Mouse (Mus musculus) CD4-positive, CD25-positive, alpha-beta regulatory T cell, adult 2 months (primary cell): ENCODE measurements at regions not wholly inside any gene's neighbourhood (a gene's known extent, or its start where the extent isn't known, plus 50 kb on each side); places are given as distances from the start of the nearest gene placed in this dataset.

Experiments used
- DNase-seq: peaks from one replicate; pipeline ENCODE4 v3.0.0-alpha.2; 2012; ENCODE audit warnings: low read depth, low spot score

DNA sequence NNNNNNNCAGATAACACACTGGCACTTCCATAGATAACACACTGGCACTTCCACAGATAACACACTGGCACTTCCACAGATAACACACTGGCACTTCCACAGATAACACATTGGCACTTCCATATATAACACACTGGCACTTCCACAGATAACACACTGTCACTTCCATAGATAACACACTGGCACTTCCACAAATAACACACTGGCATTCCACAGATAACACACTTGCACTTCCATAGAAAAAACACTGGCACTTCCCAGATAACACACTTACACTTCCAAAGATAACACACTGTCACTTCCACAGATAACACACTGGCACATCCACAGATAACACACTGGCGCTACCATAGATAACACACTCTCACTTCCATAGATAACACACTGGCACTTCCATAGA lies 105.7 kb upstream of the Afdn start:
- DNase-seq: peak; percentile 31

DNA sequence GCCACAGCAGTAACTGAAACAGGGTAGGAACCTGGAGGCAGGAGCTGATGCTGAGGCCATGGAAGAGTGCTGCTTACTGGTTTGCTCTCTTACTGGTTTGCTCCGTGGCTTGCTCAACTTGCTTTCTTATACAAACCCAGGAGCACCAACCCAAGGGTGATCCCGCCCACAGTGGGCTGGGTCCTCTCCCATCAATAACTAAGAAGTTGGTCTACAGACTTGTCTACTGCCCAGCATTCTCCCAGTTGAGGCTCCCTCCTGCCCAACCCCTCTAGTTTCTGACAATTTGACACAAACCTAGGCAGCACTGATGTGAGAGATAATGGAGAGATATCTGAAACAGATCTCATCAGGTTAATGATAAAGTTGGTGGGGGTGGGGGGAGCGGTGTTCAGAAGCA lies 104.3 kb upstream of the Afdn start:
- DNase-seq: no peak

DNA sequence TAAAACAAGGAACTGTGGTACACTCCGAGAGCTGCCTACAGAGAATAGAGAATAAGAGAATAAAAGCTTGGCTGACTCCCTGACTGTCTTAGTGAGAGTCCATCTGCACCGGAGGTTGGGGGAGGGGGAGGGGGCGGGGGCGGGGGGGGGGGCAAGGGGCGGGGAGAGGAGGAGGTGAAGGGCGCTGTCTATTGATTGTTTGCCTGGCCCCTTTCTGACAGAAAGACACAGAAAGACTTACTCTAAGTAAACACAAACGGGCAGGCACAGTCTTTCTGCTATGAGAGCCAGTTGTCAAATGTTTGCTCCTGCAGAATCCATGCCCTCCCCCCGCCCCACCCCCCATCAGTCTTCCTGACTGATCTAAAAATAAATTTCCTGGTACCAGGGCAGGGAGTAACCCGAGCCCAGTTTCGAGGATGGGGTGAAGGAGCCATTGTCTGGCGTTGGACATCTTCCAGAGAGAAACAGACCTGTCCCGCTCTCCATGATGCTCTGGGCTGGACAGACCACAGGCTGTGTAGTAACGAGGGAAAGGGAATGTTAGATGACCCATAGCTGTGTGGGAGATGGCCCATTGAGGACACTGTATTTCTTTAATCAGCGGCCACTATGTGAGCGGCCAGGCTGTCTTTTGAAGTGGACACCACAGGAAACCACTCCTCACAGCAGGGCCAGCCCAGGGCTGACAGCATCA lies 103.7 kb upstream of the Afdn start:
- no peak for DNase-seq

DNA sequence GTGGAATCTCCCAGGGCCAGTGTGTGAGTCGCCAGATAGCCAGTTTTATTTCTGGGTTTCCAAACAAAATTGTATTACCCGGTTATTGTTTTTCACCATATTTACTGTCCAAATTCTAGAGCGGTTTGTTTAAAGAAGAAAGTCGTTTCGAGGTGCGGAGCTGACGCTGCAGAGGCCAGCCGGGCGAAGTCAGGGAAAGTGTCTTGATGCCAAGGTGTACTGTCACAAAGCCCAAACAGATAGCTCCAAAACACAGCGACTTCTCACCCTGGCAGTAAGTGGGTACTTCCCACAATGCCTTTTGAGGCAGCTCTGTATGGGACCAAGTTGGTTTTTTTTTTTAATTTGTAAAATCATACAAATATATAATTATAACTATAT lies 103.2 kb upstream of the Afdn start:
- DNase-seq: no peak

DNA sequence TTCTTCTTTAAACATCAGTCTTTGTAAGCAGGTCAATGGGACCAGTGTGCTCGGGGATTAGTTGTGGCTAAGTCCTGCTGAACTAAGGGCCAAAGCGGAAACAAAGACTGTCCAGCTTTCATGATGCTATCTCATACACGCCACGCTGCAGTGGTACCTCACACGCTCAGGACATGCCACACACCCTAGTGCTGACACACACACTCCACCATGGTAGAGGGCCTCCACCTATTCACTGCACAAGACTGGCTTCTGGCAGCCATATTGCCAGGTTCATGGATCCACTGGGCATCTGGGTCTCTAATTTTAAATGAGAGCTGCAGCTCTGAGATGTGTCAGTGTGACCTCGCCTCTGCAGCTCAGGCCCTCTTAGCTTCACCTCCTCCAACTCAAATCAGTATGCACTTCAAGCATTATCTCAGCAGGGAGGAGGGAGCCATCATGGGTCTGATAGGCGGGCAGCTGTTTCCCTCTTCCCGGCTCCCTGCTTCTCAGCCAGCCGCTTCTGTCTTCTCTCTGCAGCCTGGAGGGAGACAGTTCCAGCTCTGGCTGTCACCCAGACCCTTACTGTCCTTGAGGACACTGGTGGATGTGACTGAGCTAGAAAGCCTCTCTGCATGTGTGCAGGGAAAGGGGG lies 102.6 kb upstream of the Afdn start:
- DNase-seq: no peak

DNA sequence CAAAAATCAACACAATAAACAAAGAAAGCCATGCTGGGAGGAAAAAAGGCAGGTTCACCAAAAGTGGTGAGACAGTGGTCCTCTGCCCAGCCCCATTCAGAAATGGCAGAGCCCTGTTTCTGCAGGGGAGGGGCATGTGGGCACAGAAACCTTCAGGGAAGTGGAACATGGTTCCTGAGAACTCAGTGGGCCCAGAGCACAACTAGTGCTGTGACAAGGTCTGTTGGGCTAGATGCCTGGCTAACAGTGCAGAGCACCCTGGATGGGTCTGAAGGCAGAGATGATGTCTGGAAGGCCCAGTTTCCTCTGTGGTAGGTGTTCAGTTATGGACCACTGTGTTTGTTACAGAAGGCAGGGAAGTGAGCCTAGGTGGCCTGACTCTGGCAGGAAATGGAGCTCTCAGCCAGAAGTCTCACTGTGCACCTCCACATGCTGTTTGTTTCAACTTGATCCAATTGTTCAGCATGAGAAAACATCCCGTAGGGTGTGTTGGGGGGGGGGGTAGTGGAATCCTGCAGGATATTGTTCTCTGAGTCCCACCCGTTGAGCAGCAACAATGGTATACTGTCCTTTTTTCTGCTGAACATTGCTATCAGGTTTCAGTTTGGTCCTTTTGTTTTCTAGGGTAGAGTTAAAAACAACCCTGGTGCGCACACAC lies 101.9 kb upstream of the Afdn start:
- no peak for DNase-seq

DNA sequence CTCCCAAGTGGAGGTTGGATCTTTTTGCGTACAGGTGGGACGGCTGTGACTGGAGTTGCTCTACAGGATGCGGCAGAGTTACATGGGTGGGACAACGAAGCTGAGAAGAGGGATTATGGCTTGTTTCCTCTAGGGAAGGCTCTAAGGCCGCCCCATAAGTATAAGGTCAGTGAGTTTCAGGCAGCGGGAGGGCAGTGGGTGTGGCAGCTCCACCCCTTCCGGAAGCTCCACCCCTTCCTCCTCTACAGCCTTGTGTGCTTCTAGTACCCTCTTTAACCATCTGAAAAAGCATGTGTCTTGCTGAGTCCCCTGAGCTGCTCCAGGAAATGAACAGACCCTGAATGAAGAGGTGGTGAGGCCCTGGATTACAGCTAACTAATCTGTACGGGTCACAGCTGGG lies 101.2 kb upstream of the Afdn start:
- DNase-seq: peak; percentile 63

DNA sequence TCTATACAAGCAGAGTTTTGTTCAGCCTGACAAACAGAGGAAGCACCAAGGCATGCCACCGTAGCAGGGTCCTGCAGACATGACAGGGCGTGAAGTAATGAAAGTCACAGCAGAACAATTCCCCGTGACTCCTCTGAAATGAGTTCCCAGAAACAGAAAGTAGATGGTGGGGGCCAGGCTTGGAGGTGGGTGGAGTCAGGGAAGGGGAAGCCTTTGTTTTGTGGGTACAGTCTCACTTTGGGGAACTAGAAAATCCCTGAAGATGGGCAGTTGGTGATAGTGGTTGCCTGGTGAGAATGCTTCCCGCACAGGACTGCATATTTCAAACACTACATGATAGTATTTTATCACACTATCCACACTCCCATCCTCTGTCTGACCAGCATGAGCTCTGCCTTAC lies 100.4 kb upstream of the Afdn start:
- DNase-seq: peak; percentile 20

DNA sequence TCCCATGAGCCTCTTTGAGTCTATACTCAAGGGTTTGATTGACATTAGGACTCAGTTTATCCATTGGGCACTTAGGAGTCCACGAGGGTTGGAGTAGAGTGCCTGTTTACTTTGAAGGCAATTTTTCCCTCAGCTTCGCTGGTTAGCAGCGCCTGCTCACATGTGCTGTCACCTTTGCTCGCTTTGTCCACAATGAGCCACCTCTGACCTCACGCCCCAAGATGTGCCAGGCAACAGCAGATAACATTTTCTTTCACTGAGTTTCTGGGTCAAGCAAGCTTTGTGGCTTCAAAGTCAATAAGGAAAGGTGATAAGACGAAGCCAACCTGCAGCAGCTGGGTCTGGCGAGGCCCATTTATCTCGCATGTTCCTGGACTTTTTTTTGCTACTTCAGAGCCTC lies 99.3 kb upstream of the Afdn start:
- no peak for DNase-seq

DNA sequence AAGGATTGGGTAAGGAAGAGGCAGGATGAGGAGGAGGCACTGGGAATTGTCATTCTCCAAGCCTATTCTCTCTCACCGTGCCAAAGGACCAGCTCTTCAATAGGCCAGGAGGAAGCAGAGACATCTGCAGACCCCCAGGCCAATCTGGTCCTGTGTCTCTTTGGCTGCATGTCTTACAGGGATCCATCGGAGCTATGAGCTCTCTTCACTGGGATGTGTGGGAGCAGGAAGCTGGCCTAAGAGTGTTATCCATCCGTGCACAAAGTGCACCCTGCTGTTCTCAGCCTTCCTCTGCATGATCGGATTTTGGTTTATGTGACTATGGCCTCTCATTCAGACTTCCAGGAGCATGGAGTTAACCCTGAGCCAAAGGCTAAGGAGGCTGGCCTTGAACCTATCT lies 98.2 kb upstream of the Afdn start:
- DNase-seq: no peak
